Mouse (Mus musculus) forebrain, embryonic 14.5 days (tissue): ENCODE results near the gene Neu3. TPM values are rescaled to one million over a fixed set of nuclear protein-coding genes. Genes with fewer than 3 reads are reported as not detected.

Experiments
- ATAC-seq: fragments of 200-750 bp; cut with Nextera tagmentation; 2 replicates; pipeline ENCODE4 v1.8.0; 2017; ENCODE audit warnings: mild to moderate bottlenecking, moderate library complexity
- DNase-seq: peaks from one replicate; pipeline ENCODE4 v3.0.0-alpha.2; 2015; ENCODE audit warnings: low spot score
- H3K27ac ChIP-seq: fragments of 300-500 bp; sonication (generic); 2 replicates; pipeline ENCODE4 v1.5.1; 2014; ENCODE audit warnings: low read depth, mild to moderate bottlenecking, control low read depth, low read length, moderate library complexity
- H3K27me3 ChIP-seq: fragments of 300-500 bp; sonication (generic); replicated peaks from 2 replicates; pipeline ENCODE4 v1.6.1; 2014; ENCODE audit warnings: low read length, control low read depth, mixed read lengths; ENCODE audit not compliant: control insufficient read depth, insufficient read depth
- H3K36me3 ChIP-seq: fragments of 300-500 bp; sonication (generic); 2 replicates; pipeline ENCODE4 v1.6.1; 2014; ENCODE audit warnings: low read length, control low read depth; ENCODE audit not compliant: control insufficient read depth, insufficient read depth
- H3K4me1 ChIP-seq: fragments of 300-500 bp; sonication (generic); 2 replicates; pipeline ENCODE4 v1.6.1; 2014; ENCODE audit warnings: antibody characterized with exemption, low read length, control low read depth; ENCODE audit not compliant: control insufficient read depth, insufficient read depth
- H3K4me2 ChIP-seq: fragments of 300-500 bp; sonication (generic); 2 replicates; pipeline ENCODE4 v1.6.1; 2014; ENCODE audit warnings: mild to moderate bottlenecking, control low read depth, low read length
- H3K4me3 ChIP-seq: fragments of 300-500 bp; sonication (generic); 2 replicates; pipeline ENCODE4 v1.5.1; 2014; ENCODE audit warnings: low read depth, low read length, control low read depth
- H3K9ac ChIP-seq: fragments of 300-500 bp; sonication (generic); 2 replicates; pipeline ENCODE4 v1.6.1; 2014; ENCODE audit warnings: mild to moderate bottlenecking, low read length, control low read depth, moderate library complexity
- H3K9me3 ChIP-seq: fragments of 300-500 bp; sonication (generic); replicated peaks from 2 replicates; pipeline ENCODE4 v1.6.1; 2016; ENCODE audit warnings: low read length, control low read depth, mixed read lengths; ENCODE audit not compliant: control insufficient read depth
- WGBS: fragments of 180-500 bp; shearing (Covaris S2); extraction: QIAGEN DNeasy Blood & Tissue Kit; methylation state at CpG from one replicate; pipeline ENCODE4 v1.1.7; 2014; 5-methylcytosine and 5-hydroxymethylcytosine counted together
- polyA plus RNA-seq: library from polyadenylated mRNA; unstranded; fragments of >200 nt; fragmentation: Nextera tagmentation; extraction: Ambion mirVana; gene quantifications from 2 replicates; pipeline ENCODE4 v1.2.1, GENCODE M21; 2014

Neu3 gene
- polyA plus RNA-seq, 1 experiment from 2014 or later = 0.81 TPM

DNA sequence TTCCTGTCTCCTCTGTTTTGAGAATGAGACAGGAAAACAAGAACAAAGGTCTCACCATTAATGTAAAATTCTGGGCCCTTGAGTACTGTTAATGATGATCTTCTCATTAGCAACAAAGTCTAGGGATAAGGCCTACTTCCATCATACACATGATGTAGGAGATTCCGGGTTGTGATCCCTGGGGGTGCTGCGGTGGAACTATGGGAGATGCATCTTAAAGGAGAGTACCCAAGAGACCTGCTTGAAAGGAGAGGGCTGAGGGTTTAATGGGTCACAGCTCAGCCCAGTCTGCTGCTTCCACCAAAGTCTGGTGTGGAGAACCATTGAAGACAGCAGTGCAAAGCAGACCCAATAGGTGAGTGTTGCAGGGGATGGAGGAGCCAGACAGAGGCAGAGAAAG is 65.0 kb downstream of the Neu3 start, which contains the start of gene Olfr521:
Gene Olfr521, plus strand, starts transcription at position 301 of the 400 bp plus-strand sequence.
- WGBS = 96% methylated on average over 2 of the region's 2 CpGs
- Histone ChIP-seq H3K4me2 (no peak within 1 kb of the TSS), H3K27ac (no peak within 1 kb of the TSS), H3K4me1 (no peaks in the 10 kb centered on the region), H3K9ac (no peak within 1 kb of the TSS), H3K36me3 (no peaks in the 10 kb centered on the region), H3K27me3 (no peaks in the 10 kb centered on the region), H3K9me3 (peaks cover 9% of the 10 kb centered on the region), H3K4me3 (no peak within 1 kb of the TSS)
- ATAC-seq (no peak), DNase-seq (no peak)

Other genes with a start within 250 kb of the Neu3 start
- 0.32 and 0.33 TPM in 2 replicates for gene Tpbgl, start 201.3 kb downstream of the Neu3 start, polyA plus RNA-seq
- gene Slco2b1, start 117.1 kb downstream of the Neu3 start, polyA plus RNA-seq = 3.4 and 4.9 TPM in 2 replicates
- not detected in 2 replicates for gene Olfr520, start 98.1 kb downstream of the Neu3 start, polyA plus RNA-seq
- gene Olfr521, start 64.9 kb downstream of the Neu3 start, polyA plus RNA-seq = not detected in 2 replicates
- 0.39 and 0.64 TPM in 2 replicates for gene Xrra1, start 30.7 kb upstream of the Neu3 start, polyA plus RNA-seq
- 282 and 300 TPM in 2 replicates for gene Spcs2, start 35.0 kb upstream of the Neu3 start, polyA plus RNA-seq
- gene Rnf169, start 152.0 kb upstream of the Neu3 start, polyA plus RNA-seq = 3.6 and 4.9 TPM in 2 replicates
- gene Chrdl2, start 177.8 kb upstream of the Neu3 start, polyA plus RNA-seq = not detected in 2 replicates